Mouse (Mus musculus): ENCODE measurements at regions not wholly inside any gene's neighbourhood (a gene's known extent, or its start where the extent isn't known, plus 50 kb on each side); places are given as distances from the start of the nearest gene placed in this dataset.
A peak's percentile ranks its signal among the peaks of the same experiment; 100 is the strongest.

DNA sequence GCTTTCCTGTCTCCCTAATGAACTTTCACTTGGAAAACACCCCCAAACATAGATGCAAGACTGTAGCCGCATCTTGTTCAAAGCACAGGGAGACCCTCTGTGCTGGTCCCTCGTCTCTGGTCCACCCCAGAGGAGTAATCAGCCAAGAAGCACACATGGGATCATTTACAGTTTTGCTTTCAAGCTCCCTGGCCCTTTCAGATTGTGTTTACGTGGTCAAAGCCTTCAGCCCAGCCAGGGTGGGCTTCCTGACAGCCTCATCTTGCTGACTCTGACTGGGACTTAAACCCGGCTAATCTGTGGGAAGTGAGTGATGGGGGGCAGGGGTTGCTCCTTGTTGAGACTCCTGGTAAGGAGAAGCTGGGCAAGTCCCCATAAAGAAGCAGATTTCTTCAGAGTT lies 174.8 kb upstream of the Hes1 start:
- Histone ChIP-seq H3K27me3 (replicated peaks) (no peaks in the 10 kb centered on the region), H3K4me1 (replicated peaks) (peaks cover 50% of the 10 kb centered on the region), H3K27ac (ENCODE audit: poor library complexity, severe bottlenecking) (no peak overlapping the region), H3K36me3 (no peaks in the 10 kb centered on the region), H3K4me3 (no peak overlapping the region), H3K4me2 (no peak overlapping the region), H3K9ac (no peak overlapping the region), H3K9me3 (replicated peaks) (no peaks in the 10 kb centered on the region)
- 42% methylated on average over 4 of the region's 4 CpGs for WGBS
- no peak for ATAC-seq (ENCODE audit: insufficient number of reproducible peaks, low FRiP score)

DNA sequence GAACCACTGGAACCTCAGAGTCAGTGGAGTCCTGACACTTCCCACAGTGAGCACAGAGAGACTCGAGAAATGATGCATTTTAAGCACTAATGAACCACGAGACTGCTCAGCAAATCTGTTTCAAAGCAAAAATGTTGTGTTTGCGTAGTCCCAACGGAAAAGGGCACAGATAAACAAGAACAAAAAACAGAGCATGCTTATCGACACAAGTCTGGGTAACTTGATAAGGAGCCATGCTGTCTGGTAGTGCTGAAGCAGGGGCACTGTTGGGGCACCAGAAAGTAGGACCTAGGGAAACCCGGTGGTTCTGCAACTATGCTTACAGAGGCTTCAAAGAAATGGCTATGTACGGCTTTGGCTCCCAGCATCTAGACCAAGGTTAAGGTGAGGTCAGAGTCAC lies 172.7 kb upstream of the Hes1 start:
- Histone ChIP-seq H3K27ac (ENCODE audit: poor library complexity, severe bottlenecking) (peak overlapping the region; percentile 19; the same call in 1 of the 2 replicates), H3K4me1 (replicated peaks) (peaks cover 43% of the 10 kb centered on the region), H3K4me3 (no peak overlapping the region), H3K4me2 (no peak overlapping the region), H3K9me3 (replicated peaks) (no peaks in the 10 kb centered on the region), H3K9ac (no peak overlapping the region), H3K36me3 (no peaks in the 10 kb centered on the region), H3K27me3 (replicated peaks) (no peaks in the 10 kb centered on the region)
- 14% methylated on average over 7 of the region's 7 CpGs for whole genome bisulfite sequencing
- ATAC-seq (ENCODE audit: insufficient number of reproducible peaks, low FRiP score): no peak

DNA sequence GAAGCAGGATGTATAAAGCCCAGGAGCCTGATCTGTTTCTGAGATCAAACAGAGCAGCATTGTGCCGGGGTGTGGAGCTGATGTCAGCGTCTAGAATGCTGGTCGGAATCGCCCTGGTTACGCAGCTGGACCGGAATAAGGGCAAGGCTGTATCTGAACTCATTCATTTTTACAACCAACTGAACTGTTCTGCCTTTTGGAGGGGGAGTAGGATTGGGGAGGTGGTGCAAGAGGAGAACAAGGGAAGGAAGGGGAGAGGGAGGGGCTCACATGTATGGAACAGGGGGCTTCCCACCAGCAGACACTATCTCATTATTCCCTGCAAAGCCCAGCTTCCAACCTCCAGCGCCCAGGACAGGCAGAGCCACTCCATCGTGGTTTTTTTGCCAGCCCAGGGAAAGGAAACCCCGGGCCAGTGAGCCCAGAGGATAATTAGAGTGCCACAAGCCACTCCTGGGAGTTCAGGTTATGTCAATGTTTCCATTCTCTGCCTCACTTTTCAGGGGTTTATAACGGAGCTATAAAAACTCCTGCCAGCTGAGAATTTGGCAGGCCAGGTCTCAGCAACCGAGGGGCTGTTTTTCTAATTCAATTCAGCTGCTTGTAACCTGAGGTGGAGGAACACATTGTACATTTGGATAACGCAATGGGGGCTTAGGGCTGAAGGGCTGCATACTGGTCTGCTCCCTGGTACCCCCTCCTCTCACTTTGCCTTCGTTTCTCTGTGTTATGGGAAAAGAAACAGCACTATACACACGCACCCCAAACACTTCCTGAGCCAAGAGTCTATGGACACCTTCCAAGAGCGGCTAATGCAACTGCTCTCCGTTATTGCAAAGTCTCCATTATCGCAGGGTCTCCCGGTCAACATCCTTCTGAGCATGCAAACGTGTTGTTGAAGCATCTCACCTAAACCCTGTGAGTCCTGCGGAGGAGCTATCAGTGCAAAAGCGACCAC lies 170.0 kb upstream of the Hes1 start:
- no peak overlapping the region for H3K4me2 ChIP-seq
- H3K4me3 ChIP-seq: no peak overlapping the region
- no peaks in the 10 kb centered on the region for H3K27me3 ChIP-seq (replicated peaks)
- peak overlapping the region; percentile 45 for H3K27ac ChIP-seq (ENCODE audit: poor library complexity, severe bottlenecking)
- peaks cover 41% of the 10 kb centered on the region for H3K4me1 ChIP-seq (replicated peaks)
- H3K9ac ChIP-seq: no peak overlapping the region
- ATAC-seq (ENCODE audit: insufficient number of reproducible peaks, low FRiP score): no peak; the same call in 1 of the 2 replicates
- 36% methylated on average over 21 of the region's 21 CpGs for WGBS
- H3K9me3 ChIP-seq (replicated peaks): no peaks in the 10 kb centered on the region
- no peaks in the 10 kb centered on the region for H3K36me3 ChIP-seq

DNA sequence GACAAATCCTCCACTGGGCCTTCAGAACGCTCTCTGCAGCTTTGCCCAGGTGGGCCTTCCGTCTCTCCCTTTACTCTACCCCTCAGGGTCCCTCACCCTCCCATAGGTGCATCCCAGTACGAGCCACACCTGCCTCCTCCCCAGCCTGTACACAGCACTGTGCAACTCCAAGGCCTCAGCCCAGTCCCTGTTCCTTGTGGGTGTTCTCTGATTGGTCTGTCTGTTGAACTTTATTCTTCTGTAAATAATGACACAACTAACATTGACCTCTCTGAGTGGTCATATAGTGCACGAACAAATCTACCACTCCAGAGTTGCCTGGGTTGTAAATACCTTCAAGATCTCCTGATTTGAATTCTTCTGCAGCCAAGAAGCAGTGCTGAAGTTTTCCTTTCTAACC lies 167.8 kb upstream of the Hes1 start:
- Histone ChIP-seq H3K4me3 (no peak overlapping the region), H3K4me2 (no peak overlapping the region), H3K36me3 (no peaks in the 10 kb centered on the region), H3K4me1 (replicated peaks) (peaks cover 32% of the 10 kb centered on the region), H3K27ac (ENCODE audit: poor library complexity, severe bottlenecking) (no peak overlapping the region), H3K27me3 (replicated peaks) (no peaks in the 10 kb centered on the region), H3K9ac (no peak overlapping the region), H3K9me3 (replicated peaks) (no peaks in the 10 kb centered on the region)
- 80% methylated on average over 4 of the region's 4 CpGs for WGBS
- ATAC-seq (ENCODE audit: insufficient number of reproducible peaks, low FRiP score): no peak

DNA sequence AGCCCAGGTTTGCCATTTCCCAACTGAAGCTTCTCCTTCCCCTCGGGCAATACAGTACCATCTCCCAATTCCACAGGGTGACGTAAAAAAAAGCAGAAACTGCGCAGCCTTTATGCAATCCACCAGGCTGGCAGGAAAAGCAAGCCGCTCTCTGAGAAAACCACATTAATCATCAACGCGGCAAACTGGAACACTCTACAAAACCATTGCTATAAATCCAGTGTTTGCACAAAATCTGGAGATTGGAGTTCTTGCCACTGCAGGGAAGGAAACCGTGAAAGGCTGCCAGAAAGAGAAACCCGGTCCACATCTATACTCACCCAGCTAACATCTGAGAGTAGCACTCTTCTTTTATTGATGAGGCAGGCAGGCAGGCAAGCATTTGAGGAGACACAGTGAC lies 160.7 kb upstream of the Hes1 start:
- Histone ChIP-seq H3K9me3 (replicated peaks) (no peaks in the 10 kb centered on the region), H3K27me3 (replicated peaks) (peaks cover 6% of the 10 kb centered on the region; the same call in 1 of the 2 replicates), H3K4me1 (replicated peaks) (peaks cover 12% of the 10 kb centered on the region), H3K4me2 (no peak overlapping the region), H3K36me3 (no peaks in the 10 kb centered on the region), H3K4me3 (no peak overlapping the region), H3K27ac (ENCODE audit: poor library complexity, severe bottlenecking) (no peak overlapping the region), H3K9ac (no peak overlapping the region)
- no peak for ATAC-seq (ENCODE audit: insufficient number of reproducible peaks, low FRiP score)
- WGBS: 73% methylated on average over 8 of the region's 8 CpGs

DNA sequence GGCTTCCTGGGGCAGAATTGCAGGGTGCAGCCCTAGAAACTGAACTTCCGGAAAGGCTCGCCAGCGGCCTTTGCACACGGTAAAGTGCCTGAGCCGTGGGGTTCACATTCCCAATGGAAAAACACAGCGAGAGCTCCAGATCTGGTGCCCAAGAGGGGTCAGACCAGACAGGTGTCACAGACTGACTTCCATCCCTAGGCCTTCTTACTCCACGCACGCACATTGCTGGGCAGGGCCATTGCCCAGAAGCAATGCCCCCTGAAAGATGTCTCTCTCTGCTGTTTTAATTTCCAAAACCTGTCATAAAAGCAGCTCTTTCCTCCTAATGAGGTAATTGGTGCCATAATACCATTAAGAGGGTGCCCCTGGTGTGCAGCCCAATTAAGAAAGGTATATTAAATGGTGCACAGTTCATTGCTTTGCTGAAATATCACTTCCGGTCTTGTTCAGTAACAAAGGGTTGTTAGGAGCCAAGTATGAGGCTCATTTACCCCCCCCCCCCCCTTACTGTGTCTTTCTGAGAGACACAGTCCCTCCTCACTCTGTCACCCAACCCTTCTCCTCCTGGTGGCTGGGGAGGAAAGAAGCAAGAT lies 159.9 kb upstream of the Hes1 start:
- no peak overlapping the region for H3K27ac ChIP-seq (ENCODE audit: poor library complexity, severe bottlenecking)
- H3K4me3 ChIP-seq: no peak overlapping the region
- no peaks in the 10 kb centered on the region for H3K9me3 ChIP-seq (replicated peaks)
- H3K9ac ChIP-seq: no peak overlapping the region
- no peaks in the 10 kb centered on the region for H3K36me3 ChIP-seq
- WGBS: 77% methylated on average over 9 of the region's 9 CpGs
- peaks cover 12% of the 10 kb centered on the region for H3K4me1 ChIP-seq (replicated peaks)
- no peak for ATAC-seq (ENCODE audit: insufficient number of reproducible peaks, low FRiP score)
- peaks cover 6% of the 10 kb centered on the region; the same call in 1 of the 2 replicates for H3K27me3 ChIP-seq (replicated peaks)
- no peak overlapping the region for H3K4me2 ChIP-seq

DNA sequence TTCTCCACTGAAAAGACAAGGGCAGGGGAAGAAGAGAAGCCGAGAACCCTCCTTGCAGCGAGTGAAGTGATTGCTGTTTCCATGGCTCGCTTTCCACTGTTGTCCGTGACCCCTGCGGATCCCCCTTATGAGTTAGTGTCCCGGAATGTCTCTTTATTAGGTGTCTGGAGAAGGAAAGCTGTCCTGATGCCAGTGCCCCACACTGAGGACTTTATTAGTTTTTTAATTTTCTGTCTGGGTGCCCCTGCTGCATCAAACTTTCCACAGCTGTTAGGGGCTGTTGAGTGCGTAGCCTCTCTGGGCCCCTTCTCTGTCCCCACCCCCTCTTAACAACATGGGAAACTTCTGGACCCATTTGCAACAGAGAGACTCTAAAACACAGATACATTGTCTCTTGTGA lies 156.9 kb upstream of the Hes1 start:
- Histone ChIP-seq H3K27me3 (replicated peaks) (peaks cover 9% of the 10 kb centered on the region; the same call in 1 of the 2 replicates), H3K4me3 (no peak overlapping the region), H3K9ac (no peak overlapping the region), H3K9me3 (replicated peaks) (no peaks in the 10 kb centered on the region), H3K36me3 (no peaks in the 10 kb centered on the region), H3K27ac (ENCODE audit: poor library complexity, severe bottlenecking) (no peak overlapping the region), H3K4me1 (replicated peaks) (peaks cover 16% of the 10 kb centered on the region), H3K4me2 (no peak overlapping the region)
- WGBS: 79% methylated on average over 7 of the region's 7 CpGs
- ATAC-seq (ENCODE audit: insufficient number of reproducible peaks, low FRiP score): no peak

DNA sequence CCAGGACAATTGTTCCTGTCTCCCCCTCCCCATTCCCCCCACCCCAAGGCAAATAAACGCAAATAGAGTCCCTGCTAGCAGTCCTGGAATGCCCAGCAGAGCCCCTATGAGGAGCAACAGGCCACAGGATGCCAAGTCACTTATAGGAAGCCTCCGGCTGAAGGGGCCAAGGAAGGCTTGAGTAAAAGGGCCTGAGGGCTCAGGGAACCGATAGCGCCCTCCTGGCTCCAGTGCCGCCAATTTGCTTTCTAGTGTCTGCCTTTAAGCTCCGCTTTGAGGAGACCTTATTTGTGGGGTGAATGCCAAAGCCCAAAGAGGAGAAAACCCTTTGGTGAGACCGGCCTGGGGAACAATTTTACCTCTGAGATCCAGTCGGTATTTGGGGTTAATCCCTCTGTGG lies 156.2 kb upstream of the Hes1 start:
- H3K4me1 ChIP-seq (replicated peaks): peaks cover 16% of the 10 kb centered on the region
- no peak overlapping the region for H3K4me3 ChIP-seq
- H3K27ac ChIP-seq (ENCODE audit: poor library complexity, severe bottlenecking): no peak overlapping the region
- peaks cover 9% of the 10 kb centered on the region; the same call in 1 of the 2 replicates for H3K27me3 ChIP-seq (replicated peaks)
- no peak for ATAC-seq (ENCODE audit: insufficient number of reproducible peaks, low FRiP score)
- H3K9me3 ChIP-seq (replicated peaks): no peaks in the 10 kb centered on the region
- no peak overlapping the region for H3K9ac ChIP-seq
- H3K36me3 ChIP-seq: no peaks in the 10 kb centered on the region
- no peak overlapping the region for H3K4me2 ChIP-seq
- 34% methylated on average over 8 of the region's 8 CpGs for WGBS

DNA sequence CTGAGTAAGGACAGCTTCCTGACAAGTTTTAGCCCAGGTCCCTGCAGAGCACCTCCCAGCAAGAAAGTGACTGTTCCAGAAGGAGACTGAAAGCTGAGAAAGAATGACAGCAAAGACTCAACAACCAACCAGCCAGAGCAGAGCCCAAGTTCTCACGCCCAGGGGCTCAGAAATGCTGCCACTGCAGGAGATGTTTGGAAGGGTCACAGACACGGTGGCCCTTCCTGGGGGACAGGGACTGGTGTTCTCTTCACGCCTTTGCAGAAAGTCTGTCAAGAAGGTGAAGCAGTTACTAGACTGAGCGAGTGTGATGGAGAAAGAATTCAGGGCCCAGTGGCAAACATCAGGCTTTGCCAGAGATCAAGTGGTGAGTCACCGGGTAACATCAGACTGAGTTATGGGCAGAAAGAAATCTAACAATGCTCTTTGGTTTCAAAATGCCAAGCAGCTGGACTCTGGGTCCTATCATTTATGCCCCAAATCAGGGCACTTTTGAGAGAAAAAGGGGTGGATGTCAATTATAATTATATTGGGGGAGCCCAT lies 154.2 kb upstream of the Hes1 start:
- Histone ChIP-seq H3K36me3 (no peaks in the 10 kb centered on the region), H3K27me3 (replicated peaks) (peaks cover 9% of the 10 kb centered on the region; the same call in 1 of the 2 replicates), H3K9me3 (replicated peaks) (no peaks in the 10 kb centered on the region), H3K4me3 (no peak overlapping the region), H3K9ac (no peak overlapping the region), H3K4me1 (replicated peaks) (peaks cover 16% of the 10 kb centered on the region), H3K4me2 (no peak overlapping the region), H3K27ac (ENCODE audit: poor library complexity, severe bottlenecking) (no peak overlapping the region)
- WGBS: 48% methylated on average over 5 of the region's 5 CpGs
- ATAC-seq (ENCODE audit: insufficient number of reproducible peaks, low FRiP score): no peak

DNA sequence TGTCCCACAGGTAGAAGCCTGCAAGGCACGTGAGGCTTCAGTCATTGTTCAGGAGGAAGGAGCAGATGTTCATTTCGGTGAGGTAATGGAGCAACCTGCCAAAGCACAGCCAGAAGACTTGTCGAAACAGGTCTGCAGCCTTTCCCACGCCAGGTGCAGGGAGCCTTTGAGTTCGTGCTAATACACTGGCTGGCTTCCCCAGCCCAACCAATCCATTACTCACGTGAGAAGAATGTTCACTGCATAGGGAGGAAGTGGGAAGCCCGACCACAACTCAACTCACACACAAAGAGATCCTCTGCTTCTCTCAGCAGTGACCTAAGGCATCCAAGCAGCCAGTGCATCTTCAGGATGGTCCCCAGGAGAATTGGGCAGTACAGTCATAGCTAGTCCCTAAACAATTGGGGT lies 153.0 kb upstream of the Hes1 start:
- H3K4me1 ChIP-seq (replicated peaks): peaks cover 16% of the 10 kb centered on the region
- no peak overlapping the region for H3K27ac ChIP-seq (ENCODE audit: poor library complexity, severe bottlenecking)
- no peak overlapping the region for H3K4me3 ChIP-seq
- no peak overlapping the region for H3K4me2 ChIP-seq
- 0 out of 2 replicates have a peak, but pooled peaks cover 3% of the 10 kb centered on the region for H3K27me3 ChIP-seq (replicated peaks)
- no peaks in the 10 kb centered on the region for H3K36me3 ChIP-seq
- H3K9ac ChIP-seq: no peak overlapping the region
- WGBS: 60% methylated on average over 7 of the region's 7 CpGs
- ATAC-seq (ENCODE audit: insufficient number of reproducible peaks, low FRiP score): no peak
- no peaks in the 10 kb centered on the region for H3K9me3 ChIP-seq (replicated peaks)

DNA sequence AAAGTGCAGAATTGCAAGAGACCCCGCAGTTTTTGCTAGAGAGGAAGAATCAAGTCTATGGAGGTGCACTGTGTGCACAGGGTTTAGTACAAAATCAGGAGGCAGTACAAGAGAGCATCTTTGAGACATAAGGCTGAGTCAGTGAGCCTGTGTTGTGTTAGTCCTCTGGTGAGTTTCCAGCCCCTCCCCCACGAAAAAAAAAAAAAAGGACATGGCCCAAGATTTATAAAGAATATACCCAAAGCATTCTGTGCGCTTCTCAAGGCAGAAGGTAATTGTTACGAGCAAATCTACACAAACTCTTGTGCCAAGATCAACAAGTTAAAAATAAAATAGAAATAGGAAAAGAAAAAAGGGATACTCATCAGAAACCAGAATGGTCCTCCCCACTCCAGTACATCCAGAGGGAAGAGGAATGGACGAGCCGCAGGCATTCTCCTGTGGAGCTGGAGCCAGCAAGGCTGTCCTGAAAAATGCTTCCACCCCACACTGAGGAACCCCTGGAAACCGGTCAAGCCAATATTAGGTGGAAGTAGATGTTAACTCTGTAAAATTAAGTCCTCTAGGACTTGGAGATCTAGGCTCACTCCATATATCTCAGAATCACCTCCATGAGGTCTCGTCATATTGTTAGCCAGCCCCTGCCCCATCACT lies 150.7 kb upstream of the Hes1 start:
- no peak overlapping the region for H3K9ac ChIP-seq
- H3K9me3 ChIP-seq (replicated peaks): no peaks in the 10 kb centered on the region
- H3K4me2 ChIP-seq: no peak overlapping the region
- ATAC-seq (ENCODE audit: insufficient number of reproducible peaks, low FRiP score): no peak
- peaks cover 5% of the 10 kb centered on the region for H3K4me1 ChIP-seq (replicated peaks)
- 69% methylated on average over 8 of the region's 8 CpGs for WGBS
- H3K36me3 ChIP-seq: no peaks in the 10 kb centered on the region
- H3K27me3 ChIP-seq (replicated peaks): peaks cover 5% of the 10 kb centered on the region; the same call in 1 of the 2 replicates
- no peak overlapping the region for H3K27ac ChIP-seq (ENCODE audit: poor library complexity, severe bottlenecking)
- no peak overlapping the region for H3K4me3 ChIP-seq

All from heart, embryonic 12.5 days (tissue).